Mouse (Mus musculus) urinary bladder, postnatal 4 days (tissue): Measurements from ENCODE around the gene Gm17651.
A peak's percentile ranks its signal among the peaks of the same experiment; 100 is the strongest.

ENCODE experiments used
- DNase-seq, 2 experiments: peaks; one replicate each; pipeline ENCODE4 v3.0.0; 2021 to 2022; ENCODE audit warnings: low spot score in 2 of 2

The Gm17651 gene

DNA sequence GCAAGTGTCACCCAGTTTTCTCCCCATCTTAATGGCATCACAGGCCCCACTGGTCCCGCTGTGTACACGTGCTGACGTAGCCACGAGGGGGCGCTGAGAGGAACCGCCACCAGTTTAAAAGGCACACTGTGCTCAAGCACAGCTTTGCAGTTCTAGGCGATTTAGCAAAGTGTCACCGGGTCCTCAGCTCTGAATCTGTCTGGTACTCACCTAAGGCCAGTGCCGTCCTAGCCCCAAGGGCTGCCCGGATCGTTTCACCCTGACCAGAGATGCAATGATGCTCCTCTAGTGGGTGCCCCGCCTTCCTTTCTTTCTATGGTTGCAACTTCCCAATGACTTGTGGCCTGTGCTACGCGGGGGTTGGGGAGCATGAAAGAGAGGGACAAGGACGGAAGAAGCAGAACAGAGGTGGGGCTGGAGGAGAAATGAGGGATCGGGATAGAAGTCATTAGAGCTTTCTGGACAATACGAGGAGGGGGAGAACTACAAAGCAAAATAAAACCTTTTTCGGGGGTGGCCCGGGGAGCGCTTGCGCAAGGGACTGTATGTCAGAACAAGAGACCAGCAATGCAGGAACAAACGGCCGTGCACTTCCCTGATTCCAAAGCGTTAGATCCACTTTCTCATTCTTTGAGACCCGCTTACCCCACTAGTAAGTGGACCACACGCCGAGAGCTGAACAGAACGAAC lies 6.3 kb upstream of the Gm17651 start:
- peak; percentile 60 to 80 for DNase-seq

DNA sequence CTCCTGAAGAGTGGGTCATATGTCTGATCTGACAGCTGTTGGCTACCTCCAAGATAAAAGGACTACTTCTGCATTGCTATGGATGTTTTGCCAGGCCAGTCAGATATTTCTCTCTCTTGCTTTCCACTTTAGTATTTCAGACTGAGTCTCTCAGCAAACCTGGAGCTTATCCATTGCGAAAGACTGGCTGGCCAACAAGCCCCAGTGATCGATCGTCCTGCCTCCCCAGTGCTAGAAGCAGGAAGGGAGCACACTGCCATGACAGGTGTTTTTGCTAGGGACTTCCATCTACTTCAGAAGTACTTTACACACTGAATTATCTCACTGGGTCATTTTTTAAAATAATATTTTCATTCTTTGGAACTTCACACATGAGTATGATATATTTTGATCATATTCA lies 3.9 kb upstream of the Gm17651 start:
- DNase-seq: no peak

DNA sequence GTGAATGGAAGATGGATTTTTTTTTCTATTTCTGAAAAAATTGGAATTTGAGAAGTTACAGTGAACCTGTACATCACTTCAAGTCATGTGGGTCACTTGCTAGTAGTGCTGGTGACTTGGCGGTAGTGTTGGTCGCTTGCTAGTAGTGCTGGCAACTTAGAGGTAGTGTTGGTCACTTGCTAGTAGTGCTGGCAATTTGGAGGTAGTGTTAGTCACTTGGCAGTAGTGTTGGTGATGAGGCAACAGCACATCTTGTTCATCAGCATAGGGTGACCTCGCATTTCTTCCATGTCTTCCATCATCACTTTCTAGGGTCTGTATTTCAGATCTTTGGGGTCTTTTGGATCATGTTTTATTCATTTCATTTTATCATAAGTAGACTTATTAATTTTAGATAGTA lies 1.6 kb upstream of the Gm17651 start:
- no peak for DNase-seq

DNA sequence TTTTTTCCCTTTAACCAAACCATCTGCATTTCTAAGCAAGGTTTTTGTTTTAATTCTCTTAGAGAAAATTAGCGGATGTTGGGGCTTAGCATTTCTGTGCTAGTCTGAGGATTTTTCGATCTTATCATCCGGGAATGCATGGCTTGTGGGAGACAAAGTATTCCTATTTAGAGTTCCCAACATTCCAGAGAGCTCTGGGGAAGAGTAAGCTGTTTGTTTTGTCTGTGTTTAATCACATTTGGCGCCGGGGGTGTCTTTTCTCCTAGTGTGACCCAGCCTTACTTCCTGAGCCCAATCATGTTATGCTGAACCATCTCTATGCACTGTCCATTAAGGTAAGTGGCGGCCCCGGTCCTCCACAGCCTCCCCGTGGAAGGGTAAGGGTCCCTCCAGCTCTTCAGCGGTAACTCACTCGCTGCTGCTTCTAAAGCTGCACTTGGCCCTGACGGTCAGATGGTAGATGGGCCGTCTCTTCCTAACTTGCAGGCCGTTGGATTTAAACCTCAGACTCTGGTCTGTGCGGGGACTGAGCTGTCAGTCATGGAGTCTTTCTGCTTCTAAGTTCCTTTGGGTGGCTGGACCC lies 7.3 kb downstream of the Gm17651 start:
- no peak for DNase-seq

DNA sequence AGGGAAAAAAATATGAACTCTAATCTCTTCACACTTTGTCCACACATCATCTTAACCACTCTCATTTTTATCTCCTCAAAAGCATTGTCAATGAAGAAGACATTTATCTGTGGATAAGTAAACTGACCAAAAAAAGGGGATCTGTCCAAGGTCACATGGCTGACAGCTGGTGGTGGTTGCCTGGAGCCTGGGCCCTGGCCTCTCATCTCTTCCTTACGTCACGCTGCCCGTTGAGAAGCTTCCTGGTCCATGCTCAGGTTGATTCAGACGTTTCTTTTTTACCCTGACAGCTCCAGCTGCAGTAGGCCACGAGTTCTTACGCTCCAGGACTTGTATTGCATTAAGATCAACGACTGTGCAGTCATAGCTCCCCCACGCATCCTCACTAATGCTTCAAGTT lies 8.3 kb downstream of the Gm17651 start:
- no peak for DNase-seq

DNA sequence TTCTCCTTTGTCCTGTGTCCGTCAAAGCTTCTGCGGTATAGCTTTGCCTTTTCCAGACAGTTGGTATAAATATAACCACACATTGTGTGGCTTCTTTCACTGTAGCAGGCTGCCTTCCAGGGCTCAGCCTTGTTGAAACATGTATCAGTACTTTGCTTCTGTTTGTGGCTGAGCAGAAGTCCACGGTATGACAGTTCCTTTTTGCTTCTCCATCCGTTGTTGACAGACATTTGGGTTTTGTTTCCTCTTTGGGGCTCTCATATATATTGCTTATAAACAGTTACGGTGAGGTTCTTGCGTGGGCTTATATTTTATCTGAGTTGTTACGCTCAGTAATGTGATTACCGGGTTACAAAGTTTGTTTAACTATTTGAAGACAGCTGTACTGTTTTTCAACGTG lies 9.0 kb downstream of the Gm17651 start:
- no peak for DNase-seq

DNA sequence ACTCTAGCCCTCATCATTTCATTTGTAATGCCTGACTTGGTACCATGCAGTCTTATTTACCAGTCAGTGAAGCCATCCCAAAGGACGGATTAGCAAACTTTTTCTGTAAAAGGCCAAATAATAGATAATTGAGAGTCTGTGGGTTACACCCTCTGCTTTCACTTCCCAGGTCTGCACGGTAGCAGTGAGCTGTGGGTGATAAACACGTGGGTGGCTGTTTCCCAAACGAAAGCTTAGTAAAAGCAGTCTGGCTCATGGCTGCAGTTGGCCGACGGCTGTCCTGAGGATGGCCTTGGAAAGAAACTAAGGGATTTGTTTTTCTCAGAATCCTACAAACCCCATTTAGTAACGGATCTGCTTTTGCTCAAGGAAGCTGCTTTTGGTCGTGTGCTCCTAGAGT lies 13.3 kb downstream of the Gm17651 start:
- DNase-seq: no peak

DNA sequence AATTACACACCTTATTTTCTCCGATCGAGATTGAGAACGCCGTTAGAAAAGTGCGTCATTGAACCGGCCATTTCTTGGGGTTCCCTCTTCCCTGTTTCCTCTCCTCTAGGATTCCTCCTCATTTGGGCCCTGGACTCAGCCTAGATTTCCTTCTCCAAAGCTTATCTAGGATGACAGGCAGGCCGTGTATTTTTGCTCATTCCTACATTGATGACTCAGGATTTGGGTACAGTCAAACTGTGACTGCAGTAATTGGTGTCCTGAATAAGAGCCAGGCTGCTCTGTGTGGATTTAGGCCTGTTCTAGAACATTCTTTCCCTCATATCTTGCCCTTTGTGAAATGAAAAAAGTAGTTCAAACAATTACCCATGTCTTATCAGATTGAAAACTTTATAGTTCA lies 14.7 kb downstream of the Gm17651 start:
- no peak for DNase-seq

DNA sequence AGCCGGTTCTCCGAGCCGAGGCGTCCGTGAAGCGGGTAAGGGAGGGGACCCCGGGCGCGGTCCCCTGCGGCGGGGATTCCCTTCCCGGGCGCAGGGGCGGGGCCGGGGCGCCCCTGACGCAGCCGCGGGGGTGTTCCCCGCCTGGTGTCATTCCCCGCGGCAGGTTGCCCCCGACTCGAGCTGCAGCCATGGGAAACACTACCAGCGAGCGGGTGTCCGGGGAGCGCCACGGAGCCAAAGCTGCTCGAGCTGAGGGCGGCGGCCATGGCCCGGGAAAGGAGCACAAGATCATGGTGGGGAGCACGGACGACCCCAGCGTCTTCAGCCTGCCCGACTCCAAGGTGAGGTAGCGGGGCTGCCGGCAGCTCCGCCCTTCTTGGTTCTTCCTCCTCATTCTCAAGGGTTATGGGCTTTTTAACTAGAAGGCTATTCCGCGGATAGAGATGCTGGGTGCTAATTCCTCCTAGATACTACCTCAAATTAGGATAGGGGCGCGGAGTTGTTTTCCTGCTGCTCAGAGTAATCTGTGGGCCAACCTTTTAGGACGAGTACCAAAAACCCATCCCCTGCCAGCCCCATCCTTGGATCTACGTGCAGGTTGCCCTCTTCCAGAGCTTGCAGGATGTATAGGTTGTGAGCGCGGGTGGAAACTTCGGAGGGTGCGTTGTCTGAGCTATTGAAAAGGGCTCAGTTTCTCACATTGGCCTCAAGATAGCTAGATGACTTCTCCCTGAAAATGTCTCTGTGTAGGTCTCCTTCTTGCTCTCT lies 15.9 kb downstream of the Gm17651 start:
- DNase-seq: no peak

DNA sequence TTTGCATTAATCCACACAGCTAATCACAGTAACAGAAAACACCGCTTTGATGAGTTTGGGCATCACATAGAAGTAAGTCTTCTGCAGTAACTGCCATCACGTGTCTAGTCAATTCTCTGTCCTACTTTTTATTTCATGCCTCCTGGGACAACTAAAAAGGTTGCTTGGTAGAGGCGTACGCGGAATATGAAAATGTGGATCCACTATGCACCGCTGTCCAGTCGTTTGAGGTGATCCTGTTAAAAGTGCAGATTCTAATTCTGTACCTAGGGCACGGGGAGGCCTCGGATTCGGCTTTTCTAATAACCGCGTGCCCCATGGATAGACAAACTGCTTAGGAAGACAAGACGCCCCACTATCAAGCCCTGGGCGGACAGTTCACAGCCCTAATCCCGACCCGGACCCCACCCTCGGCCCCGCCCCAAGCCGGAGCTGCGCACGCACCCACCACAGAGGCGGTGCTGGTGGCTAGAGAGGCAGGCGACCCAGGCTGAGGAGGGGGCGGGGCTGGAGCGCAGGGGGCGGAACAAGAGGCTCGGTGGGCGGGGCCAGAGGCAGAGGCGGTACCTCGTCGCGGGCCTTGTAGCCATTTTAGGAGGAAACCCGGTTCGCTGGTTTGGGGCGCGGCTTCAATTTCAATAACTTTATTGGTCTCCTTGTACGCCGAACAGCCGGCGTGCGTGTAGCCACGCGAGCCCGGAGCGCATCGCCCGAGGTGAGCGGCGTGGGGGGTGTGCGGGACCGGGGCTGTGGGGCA lies 16.7 kb downstream of the Gm17651 start, which contains the start of gene Prkab2:
Gene Prkab2, plus strand, starts transcription at position 539 of the 757 bp plus-strand sequence.
- peak; percentile 99 for DNase-seq

DNA sequence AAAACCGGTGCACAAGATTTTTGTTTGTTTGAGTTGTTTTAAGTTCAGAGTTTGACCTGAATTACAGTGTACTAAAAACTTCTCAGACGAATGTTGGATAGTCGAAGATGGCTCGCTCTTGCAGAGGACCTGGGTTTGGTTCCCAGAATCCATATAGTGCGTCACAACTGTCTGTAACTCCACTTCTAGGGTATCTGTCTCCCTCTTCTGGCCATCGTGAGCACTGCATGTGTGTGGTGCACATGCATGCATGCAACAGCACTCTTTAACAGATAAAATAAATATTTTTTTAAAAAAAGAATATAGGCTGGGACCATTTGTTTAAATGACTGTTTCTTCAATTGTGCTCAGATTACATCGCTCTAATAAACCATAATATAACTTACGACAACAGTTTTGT lies 19.6 kb downstream of the Gm17651 start:
- no peak for DNase-seq

DNA sequence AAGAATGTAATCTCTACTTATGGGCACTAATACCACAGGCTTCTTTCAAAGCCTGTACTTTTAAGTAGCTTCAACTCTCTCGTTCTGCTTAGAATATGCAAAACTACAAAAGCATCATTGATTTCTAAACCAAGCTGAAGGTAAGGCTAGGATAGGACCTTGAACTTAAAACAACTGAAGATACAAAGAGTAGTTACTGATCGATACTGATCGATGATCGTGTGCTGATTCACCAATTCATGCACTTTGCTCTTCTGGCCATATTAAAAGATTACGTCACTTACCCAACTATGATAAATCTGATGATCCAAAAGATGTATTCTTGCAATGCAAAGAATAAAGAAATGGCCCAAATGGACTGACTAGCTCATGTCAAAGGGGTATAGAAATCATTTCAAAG lies 20.7 kb downstream of the Gm17651 start:
- DNase-seq: no peak

DNA sequence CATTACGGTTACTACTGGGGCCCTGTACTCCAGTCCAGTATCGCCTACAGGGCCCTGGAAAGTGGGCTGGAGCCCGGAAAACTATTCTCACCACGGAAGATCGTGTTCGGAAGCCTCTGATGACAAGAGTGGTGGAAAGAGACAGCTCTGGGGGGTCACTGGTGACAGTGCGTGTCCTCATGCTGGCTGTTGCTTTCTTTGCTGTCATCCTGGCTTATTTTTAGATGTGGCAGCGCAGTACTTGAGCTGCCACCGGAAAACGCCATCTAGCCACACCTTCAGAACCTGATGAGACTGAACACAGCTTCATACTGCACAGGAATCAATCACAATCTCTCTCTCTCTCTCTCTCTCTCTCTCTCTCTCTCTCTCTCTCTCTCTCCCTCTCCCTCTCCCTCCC lies 22.9 kb downstream of the Gm17651 start:
- DNase-seq: no peak

DNA sequence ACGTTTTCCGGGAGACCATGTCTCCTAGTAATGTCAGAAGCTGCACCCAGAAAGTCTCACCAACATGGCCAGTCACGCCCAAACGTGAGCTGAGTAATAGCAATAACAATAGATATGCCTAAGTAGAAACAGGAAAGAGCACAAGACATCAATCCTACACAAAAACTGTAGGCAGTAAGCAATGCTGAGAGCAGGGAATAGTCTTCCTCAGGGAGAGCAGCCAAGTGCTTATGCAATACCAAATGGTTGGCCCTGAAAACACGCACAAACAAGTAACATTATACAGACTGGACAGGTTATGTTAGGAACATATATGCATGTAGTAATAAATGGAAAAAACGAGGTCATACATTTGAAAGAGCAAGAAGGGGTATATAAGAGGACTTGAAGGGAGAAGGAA lies 25.0 kb downstream of the Gm17651 start:
- no peak for DNase-seq

DNA sequence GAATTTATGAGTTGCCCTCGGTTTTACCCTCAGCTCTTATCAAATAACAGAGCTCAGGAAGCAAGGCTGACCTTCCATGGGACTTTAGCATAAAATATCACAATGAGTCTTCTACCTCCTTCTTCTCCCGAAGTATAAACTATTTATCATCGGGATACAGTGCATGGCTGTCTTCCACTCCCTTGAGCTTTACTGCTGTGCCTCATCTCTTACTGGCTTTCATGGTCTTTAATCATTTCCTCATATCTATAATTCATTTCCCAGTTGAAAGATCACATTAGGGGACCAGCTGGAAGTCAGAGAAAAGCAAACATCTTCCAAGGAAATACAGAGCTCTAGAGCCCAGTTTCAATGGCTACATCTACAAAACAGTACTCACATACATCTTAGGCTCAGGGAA lies 25.5 kb downstream of the Gm17651 start:
- DNase-seq: no peak

DNA sequence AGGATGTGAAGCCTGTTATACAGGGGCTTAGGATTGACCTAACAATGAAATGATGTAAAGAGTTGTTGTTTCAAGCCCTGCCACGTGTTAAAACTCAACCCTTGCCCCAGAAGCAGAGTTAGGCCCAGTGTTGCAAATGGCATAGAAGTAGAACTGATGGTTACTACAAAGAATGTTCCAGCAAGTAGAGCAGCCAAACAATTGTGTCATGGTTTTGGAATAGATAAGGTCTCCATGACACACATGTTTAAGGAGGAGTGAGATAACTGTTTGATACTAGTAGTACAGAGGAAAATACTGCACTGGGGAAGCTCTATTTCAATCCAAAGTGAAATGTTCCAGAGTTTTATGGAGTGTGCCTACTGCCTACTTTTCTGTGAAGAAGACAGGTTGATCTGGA lies 26.0 kb downstream of the Gm17651 start:
- no peak for DNase-seq

DNA sequence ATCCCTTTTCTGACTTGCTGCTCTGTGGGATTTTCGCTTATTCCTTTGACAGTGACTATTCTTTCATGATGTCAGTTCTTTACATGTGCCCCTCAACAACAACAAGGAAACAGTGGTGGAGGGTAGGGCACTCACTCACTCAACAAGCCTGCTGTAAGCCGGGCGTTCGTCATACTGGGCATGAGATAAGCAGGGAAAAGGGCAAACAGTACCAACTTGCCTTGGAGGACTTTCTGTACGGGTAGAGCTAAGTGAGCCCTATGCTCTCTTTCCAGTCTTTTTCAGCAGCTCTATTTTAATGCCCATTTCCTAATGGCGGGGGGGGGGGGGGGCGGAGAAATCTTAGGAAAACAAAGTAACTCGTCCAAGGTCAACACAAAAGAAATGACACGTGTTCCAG lies 32.5 kb downstream of the Gm17651 start:
- DNase-seq: no peak

DNA sequence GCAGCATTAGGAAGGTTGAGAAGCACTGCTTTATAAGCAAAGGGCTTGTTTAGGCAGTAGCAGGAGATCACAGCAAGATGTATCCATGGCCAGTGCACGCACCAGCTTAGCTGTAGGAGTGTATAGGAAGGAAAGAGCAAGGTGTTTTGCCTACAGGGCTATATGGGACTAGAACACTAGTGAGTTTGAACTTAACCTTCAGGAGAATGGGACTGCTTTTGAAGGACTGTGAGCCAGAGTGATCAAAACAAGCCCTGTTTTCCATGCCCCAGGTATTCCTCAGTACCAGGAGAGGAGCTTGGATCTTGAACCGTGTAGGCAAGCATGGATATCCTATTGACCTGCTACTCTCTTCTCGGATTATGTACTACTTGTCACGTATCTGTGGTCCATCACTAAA lies 33.1 kb downstream of the Gm17651 start:
- no peak for DNase-seq

DNA sequence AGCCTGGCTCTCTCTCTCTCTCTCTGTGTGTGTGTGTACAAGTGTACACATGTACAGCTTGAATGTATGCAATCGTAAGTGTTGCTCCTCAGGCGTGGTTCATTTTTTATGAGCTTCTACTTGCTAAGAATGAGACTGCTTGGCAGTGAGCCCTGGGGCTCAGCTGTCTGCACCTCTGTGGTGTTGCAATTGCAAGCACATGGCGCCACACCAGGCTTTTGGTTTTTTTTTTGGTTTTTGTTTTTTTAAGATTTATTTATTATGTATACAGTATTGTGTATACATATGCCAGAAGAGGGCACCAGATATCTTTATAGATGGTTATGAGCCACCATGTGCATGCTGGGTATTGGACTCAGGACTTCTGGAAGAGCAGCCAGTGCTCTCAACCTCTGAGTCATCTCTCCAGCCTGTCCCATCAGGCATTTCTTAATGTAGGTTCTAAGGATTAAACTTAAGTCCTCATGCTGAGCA lies 40.2 kb downstream of the Gm17651 start:
- DNase-seq: peak; percentile 62 to 71

DNA sequence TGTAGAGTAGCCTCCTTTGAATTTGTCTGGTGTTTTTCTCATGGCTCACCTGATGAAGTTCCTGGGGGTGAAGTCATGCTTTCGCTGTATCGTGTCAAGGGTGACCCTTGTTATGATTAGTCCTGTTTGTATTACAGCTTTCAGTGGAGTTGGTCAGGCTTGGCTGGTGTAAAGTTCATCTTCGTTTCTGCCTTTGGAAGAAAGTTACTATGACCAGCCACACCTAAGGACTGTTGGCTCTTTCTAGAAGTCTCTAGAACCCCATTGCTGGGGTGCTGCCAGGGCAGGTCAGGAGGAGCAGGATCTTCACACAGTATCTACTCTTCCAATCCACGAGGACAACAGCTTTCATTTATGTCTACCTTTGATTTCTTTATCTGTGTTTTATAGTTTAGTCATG lies 41.0 kb downstream of the Gm17651 start:
- no peak for DNase-seq

DNA sequence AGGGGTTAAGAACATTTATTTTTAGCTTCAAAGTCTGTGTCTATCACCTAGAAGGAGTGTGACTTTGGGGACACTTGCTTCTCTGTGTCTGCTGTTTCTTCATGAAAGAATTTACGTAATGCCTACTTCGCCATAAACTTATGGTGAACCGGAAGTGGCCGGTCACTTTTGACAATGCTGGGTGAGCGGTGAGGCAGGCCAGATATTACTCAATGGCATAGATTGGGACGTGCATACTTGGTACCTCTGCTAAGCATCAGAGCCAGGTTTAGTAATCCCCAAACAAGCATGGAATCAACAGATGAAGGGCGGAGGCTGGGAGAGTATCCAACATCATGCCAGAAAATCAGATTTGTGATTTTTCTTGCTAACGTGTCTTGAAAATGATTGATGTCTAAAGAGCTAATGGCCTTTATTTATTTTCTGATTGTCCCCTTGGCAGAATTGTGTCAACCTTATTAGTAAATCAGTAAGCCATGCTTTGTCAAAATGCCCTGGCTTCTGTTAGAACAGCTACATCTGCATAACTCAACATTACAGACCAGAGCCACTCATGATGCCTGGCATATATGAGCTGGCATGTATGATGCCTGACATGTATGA lies 43.1 kb downstream of the Gm17651 start:
- DNase-seq: no peak

DNA sequence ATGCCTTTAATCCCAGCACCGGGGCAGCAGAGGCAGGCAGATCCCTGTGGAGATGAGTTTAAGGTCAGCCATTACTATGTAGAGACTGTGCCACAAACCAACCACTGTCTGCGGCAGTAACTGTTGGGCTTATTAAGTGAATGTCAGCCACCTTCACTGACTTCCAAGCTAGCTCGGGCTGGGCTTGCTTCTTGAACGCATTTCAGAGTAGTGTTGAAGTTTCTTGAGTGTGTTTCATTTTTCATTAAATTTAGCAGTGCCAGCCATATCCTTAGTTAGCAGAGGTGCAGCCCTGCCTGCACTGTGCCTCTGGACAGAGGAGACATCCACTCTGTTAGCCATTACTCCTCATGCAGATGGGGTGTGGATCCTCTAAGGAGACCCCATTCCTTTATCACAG lies 43.7 kb downstream of the Gm17651 start:
- no peak for DNase-seq
